Mouse (Mus musculus): ENCODE results near the gene Xiap.

DNA sequence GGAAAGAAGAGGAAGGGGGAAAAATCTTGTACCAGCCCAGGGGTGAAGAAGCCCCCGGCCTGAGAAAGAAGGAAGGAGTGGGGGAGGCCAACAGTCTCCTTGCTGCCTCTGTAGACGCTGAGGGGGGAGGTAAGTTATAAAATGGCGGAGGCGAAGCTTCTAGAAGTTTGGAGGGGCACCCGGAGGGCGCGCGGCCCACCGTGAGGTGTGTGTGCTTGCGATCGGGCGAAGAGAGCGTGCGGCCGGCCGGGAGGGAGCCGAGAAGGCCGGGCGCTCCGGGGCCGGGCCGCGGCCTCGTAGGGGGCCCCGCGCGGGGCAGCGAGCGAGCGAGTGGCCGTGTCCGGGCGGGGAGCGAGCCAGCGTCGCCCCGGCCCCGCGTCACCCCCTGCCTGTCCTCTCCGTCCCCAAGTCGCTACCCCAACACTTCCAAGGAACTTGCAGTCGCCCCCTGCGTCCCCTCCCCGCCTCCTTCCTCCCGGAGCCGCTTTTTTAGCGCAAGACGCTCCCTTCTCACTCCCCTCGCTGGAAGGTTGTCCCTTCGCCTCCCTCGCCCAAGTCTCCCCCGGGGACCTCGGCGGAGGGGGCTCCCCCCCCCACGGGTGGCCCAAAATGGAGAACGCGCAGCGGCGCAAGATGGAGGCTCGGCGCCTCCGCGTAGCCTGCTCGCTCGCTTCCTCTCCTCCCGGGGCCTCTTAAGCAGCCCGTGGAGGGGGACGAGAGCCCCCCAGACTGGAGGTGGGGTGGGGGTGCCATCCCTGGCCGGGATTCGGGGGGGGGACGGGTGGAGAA, 90.3 kb downstream of the Xiap start:
- no peak for TF ChIP-seq POLR2A (IDR thresholded peaks at IDR 0.05; ENCODE audit: borderline replicate concordance, insufficient read depth, low read length)
- no peak for TF ChIP-seq CTCF (IDR thresholded peaks at IDR 0.05; ENCODE audit: borderline replicate concordance, insufficient read depth, low read depth, low read length)
